Mouse (Mus musculus) layer of hippocampus, adult 8-10 months (tissue): ENCODE results near the gene BC016579. TPM values are rescaled to one million over a fixed set of nuclear protein-coding genes. Genes with fewer than 3 reads are reported as not detected.

Experiments used
- total RNA-seq, 4 experiments: library from RNA; stranded (reverse); gene quantifications; 2 replicates each; pipeline ENCODE4 v1.2.4; 2022

The BC016579 gene
- total RNA-seq, 4 experiments from 2014 or later: 0.14 to 0.39 (median 0.18) TPM; not detected in 1

Other genes with a start within 250 kb of the BC016579 start
- gene Cd200, start 245.0 kb downstream of the BC016579 start, total RNA-seq: 10 to 100 TPM; 73.9 to 89.3 (median 84.1) TPM
- gene Gm609, start 161.1 kb downstream of the BC016579 start, total RNA-seq: under 1 TPM; 0.24 to 0.49 (median 0.38) TPM
- not detected for gene Gm17783, start 122.0 kb downstream of the BC016579 start, total RNA-seq
- gene Slc9c1, start 118.8 kb downstream of the BC016579 start, total RNA-seq: not detected
- not detected for gene Gcsam, start 43.7 kb downstream of the BC016579 start, total RNA-seq
- gene Tmprss7, start 39.6 kb upstream of the BC016579 start, total RNA-seq: 1 to 10 TPM; 1.3 to 2.5 (median 1.6) TPM
- gene Tagln3, start 70.5 kb upstream of the BC016579 start, total RNA-seq: 100 to 1,000 TPM; 207 to 253 (median 235) TPM
- gene Abhd10, start 88.9 kb upstream of the BC016579 start, total RNA-seq: 10 to 100 TPM; 19.5 to 27.1 (median 21.8) TPM